Mouse (Mus musculus) cerebellum, postnatal 14 days (tissue): Measurements from ENCODE around the gene Chga.
A peak's percentile ranks its signal among the peaks of the same experiment; 100 is the strongest.

Source experiments
- DNase-seq, 2 experiments: peaks; one replicate each; pipeline ENCODE4 v3.0.0; 2021; ENCODE audit warnings: mixed read lengths in 2 of 2

Gene Chga

DNA sequence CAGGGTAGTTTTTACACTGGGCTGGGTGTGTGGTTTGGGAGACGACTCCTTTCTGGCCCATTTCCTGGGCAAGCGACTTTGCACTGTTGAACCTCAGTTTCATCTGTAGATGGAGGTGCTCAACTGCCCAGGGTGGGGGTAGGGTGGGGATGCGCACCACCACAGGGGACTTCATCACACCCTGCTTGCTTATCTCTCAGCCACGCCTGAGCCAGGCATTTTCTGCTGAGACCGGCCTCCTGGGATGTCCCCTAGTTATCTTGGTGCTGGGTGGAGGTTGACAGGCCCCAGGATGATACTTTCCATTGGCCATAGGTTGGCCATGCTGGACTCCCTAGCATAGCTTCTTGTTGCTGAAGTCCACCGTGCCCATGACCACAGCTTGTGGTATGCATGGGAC is 10.3 kb downstream of the Chga start:
- no peak for DNase-seq

DNA sequence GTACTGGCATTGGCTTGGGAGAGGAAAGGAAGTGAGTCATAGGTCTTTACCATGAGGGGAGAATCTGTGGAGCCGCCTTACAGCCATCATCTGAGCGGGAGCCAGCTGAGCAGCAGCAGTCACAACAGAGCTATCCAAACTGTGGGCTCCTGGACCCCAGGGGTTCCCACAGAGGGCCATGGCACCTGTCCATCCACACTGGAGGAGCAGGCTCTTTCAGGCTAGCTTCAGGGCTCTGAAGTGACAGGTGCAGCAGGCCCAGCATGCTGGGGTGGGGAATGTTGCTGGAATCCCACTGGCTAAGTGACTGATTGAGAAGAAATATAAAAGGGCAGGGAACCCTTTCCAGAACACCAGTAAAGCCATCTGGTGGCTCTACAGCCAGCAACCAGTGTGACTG is 12.2 kb downstream of the Chga start:
- peak in 1 of 2 experiments; percentile 49 for DNase-seq

- DNase-seq, result no peak
These were observed 13.4 kb downstream of the Chga start for GRCm38 (mm10) chr12:102568219-102568618.

DNA sequence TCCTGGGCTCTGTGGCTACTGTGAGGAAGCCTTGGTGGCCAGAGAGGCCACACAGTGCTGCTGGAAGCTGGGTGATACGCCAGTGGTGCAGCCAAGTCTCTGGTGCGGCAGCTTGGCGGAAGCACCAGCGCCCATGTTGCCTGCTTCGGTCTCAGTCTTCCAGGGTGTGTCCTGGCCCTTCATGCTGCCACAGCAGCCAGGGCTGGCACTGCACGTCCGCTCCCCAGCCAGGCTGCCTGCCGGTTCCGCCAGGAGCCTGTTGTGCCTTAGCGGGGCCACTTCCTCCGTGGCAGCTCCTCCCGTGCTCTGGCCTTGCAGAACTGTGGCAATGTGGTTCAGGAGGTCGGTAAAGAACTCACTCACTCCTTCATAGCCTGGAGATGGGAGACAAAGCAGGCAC is 15.3 kb downstream of the Chga start:
- DNase-seq, result peak in 1 of 2 experiments; percentile 64

- no peak for DNase-seq
These were observed 16.0 kb downstream of the Chga start for GRCm38 (mm10) chr12:102570734-102571133.

DNA sequence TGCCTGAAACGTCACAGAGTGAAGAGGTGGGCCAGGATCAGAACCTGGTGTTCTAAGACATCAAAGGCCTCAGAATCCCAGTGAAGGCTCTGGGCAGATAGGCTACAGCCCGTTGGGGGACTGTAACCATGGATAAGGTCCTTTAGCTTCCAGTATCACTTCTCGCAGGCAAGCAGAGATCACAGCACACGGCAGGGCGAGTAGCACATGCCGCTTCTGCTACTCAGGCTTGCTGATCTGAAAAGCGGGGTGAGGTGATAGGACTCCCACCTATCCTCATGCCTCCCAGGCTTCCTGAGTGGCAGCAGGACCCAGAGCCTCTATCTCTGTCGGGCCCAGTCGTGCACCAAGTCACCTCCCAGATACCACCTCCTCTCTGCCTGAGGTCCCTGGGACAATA is 16.9 kb downstream of the Chga start:
- no peak for DNase-seq

DNA sequence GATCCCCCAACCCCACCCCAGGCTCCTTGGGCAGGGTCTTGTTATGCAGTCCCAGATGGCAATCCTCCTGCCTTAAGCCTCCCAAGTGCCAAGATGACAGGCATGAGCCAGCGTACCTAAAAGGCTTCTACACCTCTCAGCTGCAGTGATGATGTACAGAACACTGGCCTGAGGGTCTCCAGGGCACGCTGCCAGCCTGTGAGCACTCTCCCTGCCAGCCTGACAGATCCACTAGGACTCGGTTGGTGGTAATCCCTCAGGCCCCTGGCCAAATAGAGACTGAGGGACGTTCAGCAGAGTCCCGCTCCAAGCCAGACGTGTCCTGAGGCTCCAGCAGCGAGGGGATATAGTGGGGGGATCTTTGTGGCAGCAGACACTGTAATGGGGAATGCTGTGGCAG is 18.3 kb downstream of the Chga start:
- DNase-seq, result peak in 1 of 2 experiments; percentile 53

- no peak for DNase-seq
These were observed 21.0 kb downstream of the Chga start for GRCm38 (mm10) chr12:102575541-102576329.

DNA sequence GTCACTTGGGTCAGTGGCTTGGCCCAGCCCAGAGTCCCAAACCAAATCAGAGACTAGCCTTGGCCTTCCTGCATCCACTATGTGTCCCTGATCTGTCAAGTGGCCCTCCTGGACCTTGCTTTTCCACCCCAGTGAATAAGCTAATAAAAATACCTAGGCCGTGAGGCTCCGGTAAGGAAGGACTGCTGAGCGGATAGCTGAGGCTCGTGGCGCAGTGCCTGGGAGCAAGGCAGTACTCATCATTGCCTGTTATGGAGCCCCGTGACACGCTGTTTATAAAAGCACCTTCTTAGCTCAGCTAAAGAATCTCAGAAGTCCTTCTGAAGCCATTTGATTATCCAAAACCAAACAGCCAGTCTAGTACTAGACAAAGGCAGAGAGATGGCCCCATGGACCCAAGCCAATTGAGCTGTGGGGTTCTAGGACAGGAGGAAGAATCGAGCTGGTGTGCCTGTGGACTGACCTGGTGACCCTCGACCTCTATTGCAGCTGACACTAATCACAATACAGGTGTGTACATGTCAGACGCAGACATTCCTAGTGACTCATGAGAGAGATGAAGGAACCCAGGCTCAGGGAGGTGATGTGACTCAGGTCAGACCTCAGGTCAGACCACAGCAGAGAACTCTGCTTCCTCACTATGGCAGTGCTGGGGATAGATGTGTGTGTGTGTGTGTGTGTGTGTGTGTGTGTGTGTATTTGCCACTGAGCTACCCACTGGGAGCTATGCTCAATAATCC is 22.1 kb downstream of the Chga start:
- DNase-seq, result no peak

DNA sequence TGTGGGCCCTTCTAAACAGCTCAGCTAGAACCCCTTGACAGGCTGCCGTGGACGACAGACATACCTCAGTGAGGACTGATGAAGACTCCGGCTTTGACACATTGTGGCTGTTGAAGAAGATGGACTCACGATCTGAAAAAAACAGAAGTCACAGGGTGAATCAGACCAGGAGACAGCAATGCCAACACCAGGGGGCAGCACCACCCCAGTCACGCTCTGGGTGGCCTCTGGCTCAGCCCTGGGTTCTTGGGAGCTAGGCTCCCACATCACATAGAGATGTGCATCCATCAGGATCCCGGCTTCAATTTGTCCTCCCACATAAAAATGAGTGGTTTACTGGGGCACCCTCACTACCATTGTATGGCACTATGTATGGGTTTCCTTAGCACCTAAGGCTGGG is 24.3 kb downstream of the Chga start:
- DNase-seq, result peak; percentile 89 to 93

GRCm38 (mm10) chr12:102581579-102582196 is 26.9 kb downstream of the Chga start:
- DNase-seq, result no peak

- peak in 1 of 2 experiments; percentile 58 for DNase-seq
These were observed 27.7 kb downstream of the Chga start for GRCm38 (mm10) chr12:102582441-102582840.

DNA sequence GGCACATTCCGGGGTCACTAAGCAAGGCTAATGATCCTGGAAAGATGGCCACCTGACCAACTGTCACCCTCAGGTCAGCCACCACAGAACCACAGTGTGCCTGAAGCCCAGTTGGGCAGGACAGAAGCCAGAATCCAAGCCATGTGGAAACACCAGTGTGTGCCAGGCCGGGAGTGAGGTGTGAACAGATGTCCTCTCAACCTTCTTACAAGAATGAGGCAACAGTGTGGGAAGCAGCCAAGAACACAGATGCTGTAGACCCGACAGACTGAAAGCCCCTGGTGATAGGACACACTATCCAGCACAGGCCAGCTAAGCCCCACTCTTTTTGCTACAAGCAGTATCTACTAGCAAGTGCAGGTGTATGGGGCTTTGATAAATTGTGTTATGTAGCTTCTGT is 30.6 kb downstream of the Chga start:
- DNase-seq, result peak; percentile 70 to 73

- DNase-seq, result no peak
These were observed 31.6 kb downstream of the Chga start for GRCm38 (mm10) chr12:102586286-102586881.

DNA sequence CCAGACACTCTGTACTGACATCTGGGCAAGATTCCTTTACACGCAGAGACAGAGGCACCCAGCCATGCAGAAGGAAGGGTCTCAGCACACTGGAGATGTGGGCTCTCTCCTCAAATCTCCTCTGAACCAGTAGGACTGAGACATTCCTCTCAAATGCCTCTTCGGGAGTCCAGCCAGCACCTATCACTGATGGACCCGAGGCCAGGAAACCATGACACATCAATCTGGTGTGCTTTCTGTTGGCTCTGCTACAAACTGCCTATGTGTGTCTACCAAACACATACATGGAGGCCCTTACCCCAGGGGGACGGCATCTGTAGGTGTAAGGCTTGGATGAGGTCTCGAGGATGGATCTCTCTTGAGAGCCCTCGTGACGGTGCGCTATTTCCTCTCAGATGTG is 32.3 kb downstream of the Chga start:
- DNase-seq, result no peak

DNA sequence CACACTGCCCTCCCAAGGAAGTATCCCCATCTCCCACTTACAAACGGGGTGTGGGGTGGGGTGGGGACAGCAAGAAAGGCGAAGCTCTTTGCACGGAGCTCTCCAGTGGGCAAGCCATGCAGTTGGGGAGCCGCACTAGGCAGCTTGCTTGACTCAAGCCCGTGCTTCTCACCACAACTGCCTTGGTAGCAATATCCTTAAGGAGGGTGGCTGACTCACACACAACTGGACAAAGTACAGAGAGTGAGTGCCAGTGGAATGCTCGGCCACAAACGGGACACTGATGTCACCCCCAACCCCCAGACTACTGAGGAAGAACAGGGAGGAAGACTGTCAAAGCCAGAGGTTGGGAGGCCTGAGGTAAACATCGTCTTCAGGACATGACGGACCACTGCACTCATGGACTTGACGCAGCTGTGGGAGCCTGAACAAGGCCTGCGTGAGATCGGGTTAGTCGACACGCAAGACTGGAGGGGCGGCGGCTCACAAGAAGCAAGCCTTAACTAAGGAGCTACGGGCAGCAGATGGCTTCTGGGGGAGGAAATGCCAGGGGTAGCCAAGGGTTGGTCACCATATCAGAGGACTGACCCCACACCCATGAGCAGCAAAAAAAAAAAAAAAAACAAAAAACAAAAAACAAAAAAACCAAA is 36.1 kb downstream of the Chga start:
- DNase-seq, result no peak

DNA sequence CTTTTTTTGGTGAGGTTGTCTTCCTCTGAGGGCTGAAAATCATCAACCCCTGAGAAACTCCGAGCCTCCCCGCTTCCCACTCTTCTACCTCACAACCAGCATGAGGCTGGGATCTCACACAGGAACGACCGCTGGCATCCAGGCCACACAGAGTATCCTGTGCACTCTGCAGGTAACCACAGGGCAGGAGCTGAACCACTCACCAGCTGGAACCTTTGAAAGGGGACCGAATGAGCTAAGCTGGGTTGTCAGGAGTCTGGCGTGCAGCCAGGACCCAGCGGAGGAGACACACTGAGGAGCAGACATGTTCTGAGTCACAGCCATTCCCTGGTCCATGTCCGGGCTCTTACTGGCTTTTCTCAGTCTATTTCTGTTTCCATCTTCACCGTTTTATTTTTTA is 38.9 kb downstream of the Chga start:
- DNase-seq, result peak; percentile 87 to 88

- DNase-seq, result no peak
These were observed 39.9 kb downstream of the Chga start for GRCm38 (mm10) chr12:102594627-102595026.

DNA sequence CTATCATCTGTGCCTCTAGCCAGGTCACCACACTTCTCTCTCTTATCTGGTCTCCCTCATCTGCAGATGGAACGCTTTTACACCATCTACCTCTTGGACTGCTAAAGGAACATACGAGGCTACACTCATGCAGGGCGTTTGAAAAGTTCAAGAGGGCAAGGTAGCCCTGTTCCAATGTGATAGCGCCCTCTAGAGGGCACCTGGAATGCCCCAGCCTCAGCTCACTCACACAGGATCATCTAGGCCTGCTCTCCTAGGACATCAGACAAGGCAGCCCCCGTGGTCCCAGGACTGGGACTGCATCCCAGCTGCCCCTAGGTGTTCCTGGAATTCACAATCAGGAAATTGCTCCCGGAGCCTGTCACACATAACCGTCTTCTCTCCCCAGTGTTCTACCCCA is 41.6 kb downstream of the Chga start:
- peak in 1 of 2 experiments; percentile 51 for DNase-seq

DNA sequence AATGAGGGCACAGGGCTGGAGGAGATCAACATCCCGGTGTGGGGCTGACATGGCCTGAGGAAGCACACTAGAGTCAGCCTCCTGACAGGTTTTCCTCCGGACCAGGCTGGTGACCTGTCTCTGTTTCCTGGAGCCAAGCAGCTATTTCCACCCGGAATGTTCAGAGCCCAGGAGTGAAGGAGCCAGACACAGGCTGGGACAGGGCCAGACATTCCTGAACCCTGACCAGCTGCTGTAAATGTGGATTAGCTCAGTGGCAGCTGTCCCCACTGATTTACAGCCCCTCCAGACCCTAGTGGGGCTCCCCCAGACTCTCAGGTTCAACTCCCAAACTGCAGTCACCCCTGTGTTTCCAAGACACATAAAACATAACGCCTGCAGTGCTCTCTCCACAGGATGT is 42.7 kb downstream of the Chga start:
- no peak for DNase-seq

DNA sequence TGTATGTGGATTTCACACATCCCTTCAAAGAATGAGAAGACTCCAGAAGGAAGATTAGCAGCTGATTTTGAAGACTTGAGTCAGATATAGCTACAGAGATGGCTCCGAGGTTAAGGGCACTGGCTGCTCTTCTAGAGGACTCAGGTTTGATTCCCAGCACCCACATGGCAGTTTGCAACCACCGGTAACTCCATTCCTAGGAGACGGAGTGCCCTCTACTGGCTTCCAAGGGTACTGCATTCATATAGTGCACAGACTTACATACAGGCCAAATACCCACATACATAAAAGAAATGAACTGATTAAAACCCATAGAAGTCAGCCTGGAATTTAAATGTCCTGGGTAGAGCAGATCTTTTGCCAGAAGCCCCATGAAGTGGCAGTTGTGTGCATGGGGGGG is 43.8 kb downstream of the Chga start:
- DNase-seq, result no peak

- DNase-seq, result peak in 1 of 2 experiments; percentile 59
These were observed 45.0 kb downstream of the Chga start for GRCm38 (mm10) chr12:102599801-102600200.

- DNase-seq, result no peak
These were observed 45.6 kb downstream of the Chga start for GRCm38 (mm10) chr12:102600345-102600744.
